Mouse (Mus musculus): ENCODE measurements around the gene Usp3.

GRCm38 (mm10) chr9:66493992-66494391 is 99.0 kb downstream of the Usp3 start:
- TF ChIP-seq CTCF (IDR thresholded peaks at IDR 0.05; ENCODE audit: borderline replicate concordance, control insufficient read depth, extremely low read depth, insufficient read depth, low read length, poor library complexity) (no peak), POLR2A (IDR thresholded peaks at IDR 0.05; ENCODE audit: control insufficient read depth, extremely low read depth, insufficient read depth, low read length, poor library complexity) (no peak)
